Mouse (Mus musculus) layer of hippocampus, adult 8-10 months (tissue): ENCODE measurements at regions not wholly inside any gene's neighbourhood (a gene's known extent, or its start where the extent isn't known, plus 50 kb on each side); places are given as distances from the start of the nearest gene placed in this dataset.
A peak's percentile ranks its signal among the peaks of the same experiment; 100 is the strongest.

Source experiments
- DNase-seq, 2 experiments: peaks; one replicate each; pipeline ENCODE4 v3.0.0; 2022; ENCODE audit warnings: low spot score in 2 of 2

DNA sequence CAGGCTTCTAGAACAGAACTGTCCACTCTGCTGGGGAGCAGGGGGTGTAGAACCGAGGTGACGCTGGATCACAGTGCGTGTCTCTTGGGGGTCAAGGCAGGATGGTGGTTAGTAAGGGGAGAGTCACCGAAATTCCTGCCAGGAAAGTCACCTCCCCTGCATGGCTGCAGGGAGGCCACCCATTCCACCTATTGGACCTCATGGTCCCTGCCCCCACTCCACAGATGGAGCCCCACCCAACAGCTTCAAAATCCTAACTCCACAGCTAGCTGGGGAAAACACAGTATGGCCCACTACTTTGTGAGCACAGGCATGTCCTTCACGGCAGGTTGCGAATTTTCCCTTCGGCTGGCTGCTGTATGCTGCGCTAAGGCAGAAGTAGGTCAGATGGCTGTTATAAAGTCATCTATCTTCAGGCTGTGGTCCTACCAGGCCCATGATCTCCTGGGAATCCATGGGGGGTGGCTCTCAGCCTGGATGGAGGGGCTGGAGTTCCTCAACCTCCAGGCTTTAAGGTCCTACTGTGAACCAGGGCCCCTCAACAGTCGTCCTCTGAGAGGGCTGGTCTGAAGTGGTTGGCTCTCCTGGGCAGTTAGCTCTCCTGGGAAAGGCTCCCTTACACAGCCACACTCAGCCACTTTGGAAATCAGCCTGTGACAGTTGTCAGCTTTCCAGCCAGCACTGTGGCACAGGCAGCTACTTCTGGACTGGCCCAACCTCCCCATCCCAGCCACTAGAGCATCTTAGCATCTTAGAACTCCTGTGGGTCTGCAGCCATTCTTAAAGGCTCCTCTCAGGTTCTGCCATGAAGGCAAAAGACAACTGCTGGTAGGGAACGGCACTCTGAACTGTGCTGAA is 124.0 kb upstream of the Klf14 start:
- DNase-seq = no peak

DNA sequence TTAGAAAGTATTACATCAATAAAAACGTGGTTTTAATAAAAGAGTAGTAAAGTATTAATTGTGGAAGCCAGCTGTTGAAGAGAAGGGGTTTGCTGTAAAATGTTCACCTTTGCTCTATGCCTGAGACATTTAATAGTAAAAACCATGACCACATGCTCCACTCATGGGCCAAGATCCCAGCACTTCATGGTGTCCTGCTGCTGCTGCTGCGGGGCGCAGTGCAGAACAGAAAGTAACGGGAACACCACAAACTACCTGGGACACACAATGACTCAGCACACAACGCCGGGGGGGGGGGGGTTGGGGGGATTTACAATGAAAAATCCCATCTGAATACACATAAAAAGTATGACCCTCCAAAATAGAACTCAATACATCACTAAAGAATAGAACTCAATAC is 124.8 kb upstream of the Klf14 start:
- DNase-seq = no peak

DNA sequence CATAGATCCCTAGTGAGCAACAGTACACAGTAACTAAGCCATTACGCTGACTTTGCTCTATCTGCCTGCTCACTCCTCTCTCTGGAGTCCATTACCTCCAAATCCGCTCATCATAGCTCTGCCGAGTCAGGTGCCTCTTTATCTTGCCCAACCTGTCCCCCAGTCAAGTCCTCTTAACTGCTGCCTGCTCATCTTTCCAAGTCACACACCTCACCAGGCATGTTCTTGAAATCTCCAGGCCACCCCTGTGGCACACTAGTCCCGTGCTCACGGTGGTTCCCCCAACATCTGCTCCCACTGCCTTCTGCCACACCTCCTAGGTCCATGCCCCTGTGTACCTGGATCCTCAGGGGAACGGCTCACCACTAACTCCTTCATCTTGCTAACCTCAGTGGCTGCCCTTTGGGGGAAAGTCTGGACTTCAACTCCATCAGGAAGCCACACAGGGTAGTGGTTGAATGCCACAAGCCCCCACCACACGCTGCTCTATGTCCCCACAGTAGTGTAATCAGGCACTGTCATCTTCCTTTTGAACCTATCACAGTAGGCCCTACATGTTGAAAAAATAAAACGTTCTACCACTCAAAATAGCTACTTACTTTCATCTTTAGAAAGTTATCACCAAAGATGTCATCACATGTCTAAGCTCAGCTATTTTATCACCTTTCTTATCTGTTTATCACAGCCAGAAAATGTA is 126.3 kb upstream of the Klf14 start:
- DNase-seq = no peak

DNA sequence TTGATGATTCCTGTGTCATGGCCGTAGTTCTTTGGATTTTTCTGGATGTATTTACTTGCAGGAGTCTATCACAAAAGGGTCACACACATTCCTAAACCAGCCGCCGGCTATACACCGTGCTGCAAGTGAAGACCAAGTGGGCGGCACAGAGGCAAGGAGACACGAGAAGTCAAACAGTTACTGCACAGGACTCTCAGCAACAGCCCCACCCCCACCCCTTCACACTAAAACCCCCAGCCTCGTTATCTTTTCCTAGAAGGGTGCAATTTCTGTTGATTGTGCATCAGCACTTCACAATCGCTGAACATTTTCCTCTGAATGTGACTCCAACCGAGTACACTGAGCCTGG is 126.9 kb upstream of the Klf14 start:
- DNase-seq = no peak

DNA sequence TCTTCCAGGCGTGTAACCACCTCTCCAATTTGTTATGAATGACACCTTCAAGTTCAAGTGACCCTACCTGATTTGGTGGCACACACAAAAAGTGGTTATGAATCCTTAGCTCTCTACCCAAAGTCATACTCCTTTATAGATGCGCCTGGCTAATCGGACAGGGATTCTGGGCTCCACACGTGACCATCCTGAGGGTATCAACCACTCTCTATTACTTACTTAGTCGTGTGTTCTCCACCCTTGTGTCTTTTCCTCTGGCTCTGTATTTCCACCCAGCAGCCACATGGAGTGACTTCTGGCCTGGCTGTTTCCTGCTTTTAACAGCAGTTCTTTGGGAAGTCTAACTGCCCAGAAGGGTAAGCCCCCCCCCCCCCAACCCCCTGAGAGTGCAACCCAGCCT is 127.4 kb upstream of the Klf14 start:
- DNase-seq = no peak

DNA sequence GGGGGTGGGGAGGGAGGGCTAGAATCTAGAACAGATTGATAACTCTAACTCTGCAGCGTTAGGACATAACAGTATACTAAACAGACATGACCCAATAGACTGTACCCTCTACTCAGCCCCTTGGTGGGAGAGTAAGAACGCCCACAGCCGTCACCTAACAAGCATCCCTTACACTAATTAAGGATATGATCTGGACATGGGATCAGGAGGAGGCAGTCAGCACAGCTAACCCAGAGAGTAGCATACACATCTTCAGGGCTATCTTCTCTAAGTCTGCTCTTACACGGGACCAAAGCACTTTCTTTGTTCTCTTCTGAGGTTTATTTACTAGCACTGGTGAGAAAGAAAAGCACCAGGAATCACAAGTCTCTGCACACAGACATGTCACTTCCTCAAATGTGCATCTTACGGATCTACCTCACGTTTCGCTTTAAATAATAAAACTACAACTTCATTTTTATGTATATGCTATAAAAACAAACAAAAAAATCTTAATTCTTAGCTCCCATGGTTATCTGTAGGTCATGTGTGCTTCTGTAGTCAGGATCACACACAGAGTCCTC is 128.0 kb upstream of the Klf14 start:
- DNase-seq = no peak

DNA sequence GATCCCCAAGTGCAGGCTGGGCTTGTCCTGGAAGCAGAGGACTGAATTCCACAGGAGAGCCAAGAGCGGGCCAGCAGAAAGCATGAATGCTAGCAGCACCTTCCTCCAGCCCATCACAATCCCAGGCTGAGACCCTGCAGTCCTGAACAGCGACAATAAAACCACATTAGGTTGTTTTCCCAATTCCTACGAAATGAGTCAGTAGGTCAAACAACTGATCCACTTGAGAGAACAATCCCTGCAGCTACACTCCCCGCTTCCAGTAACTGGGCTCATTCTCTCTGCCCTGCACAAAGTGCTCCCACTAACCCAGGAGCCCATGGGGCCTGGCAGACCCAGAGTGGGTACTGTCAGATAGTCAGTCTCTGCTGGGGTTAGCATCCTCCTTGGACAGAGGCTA is 128.6 kb upstream of the Klf14 start:
- no peak for DNase-seq

DNA sequence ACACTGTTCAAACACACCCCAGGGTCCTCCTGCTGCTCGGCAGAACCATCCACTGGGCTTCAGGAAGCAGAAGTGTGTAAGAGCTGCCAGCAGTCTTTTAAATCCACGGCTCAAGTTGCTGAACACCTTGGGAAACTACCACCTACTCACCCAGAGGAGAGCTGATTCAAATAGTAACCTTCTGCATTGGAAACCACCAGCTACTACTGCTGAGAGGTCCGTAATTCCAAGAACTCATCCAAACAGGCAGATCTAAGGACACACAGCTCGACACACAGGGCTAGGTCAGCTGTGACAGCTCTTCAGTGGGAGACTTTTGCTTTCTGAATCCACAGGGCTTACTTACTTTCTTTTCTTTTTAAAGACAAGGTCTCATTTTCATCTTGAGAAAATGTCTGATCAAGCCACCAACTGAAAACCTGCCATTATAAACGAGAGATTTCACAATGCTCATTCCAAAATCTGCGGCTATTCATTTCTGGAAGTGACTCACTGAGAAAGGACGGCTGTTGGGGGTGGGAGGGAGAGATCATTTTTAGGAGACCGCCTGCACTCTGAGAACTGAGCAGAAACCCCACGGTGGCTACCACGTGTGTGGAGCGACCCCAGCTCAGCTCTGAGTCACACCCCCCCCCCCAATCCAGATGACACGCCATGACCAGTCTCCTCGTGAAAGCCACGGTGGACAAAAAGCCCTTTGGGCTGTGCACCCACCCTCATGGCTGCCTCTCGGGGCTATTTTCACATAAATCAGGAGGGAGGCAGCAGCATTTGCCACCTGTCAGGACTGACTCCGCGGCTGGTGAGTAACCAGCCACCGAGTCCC is 129.5 kb upstream of the Klf14 start:
- DNase-seq = no peak

DNA sequence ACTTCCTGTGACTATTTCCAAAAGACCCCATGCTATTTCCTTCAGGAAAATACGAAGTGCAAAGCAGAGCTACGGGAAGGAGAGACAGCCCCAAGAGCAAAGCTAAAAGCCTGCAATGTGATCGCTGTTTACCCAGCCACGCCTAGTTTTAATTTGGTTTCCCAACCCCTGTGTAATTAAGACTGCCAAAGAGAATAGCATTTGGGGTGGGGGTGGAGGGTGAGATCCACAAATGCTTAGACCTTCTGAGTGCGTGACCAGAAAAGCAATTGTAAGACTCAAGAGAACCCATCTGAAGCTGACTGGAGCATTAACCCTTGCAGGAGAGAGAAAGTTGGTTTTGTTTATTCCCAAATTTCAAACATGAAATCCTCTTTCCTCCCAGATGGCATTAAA is 130.1 kb upstream of the Klf14 start:
- no peak for DNase-seq

DNA sequence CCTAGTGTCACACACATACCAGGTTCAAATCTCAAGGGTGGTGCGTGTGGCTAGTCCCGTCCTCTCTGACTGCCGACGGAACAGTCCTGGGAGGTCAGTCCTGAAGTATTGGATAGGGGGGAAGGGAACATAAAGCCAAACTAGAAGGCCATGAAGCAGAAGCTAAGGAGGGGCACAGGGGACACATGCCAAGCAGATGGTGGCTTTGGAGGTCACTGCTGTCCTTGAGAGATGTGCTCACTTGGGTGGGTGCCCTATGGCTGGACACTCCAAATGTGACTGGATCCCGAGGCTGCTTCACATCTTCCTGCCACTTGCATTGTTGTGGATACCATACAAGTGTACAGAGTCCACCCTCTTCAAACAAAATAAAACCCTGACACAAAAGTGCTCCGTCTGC is 131.4 kb upstream of the Klf14 start:
- no peak for DNase-seq

DNA sequence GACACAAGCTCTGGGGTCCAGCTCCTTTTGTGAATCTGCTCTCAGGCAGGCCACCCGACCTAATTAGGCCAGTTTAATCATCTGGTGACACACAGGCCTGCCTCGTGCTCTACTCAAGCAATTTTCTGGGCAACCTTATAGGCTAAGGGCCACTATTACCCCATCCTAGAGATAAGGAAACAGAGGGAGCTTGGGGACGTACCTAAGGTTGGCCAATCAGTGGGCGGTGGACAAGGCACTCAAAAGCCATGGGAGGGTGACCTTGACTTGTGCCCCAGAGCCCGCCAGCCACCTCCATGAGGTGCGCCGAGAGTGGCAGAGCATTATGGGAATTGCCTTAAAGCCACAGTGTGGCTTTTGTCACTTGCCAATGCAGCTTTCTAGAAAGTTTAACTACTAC is 131.9 kb upstream of the Klf14 start:
- DNase-seq = no peak

DNA sequence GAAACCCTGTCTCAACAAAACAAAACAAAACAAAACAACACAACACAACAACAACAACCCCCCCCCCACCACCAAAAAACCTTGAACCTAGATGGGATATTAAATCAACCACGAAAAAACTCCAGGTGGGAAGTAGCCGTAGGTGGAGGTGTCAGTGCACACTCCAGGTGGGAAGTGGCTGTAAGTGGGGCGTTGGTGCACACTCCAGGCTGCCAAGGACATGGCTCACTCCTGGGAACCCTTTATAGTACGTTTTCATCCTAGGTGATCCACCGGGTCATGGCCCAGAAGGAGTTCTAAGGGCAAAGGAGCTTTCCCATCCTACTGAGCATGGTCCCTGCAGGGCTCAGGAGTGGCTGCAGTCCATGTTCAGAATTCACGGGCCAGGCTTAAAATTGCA is 133.4 kb upstream of the Klf14 start:
- DNase-seq = no peak

DNA sequence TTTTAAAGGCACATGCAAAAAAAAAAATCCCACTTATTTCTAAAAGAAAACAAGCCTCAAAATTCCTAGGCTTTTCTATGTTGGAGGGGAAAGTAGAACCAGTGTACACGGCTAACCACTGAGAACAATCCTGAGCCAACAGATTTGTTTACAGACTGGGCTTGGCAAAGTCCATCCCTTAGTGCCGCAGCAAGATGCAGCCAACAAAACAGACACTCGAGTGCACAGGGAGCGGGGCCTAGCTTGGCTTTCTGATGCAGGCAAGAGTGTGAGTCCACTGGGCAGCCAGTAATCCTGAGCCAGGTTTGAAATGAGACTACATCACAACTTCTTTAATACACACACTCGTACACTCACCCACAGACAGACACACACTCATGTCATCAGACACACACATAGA is 133.9 kb upstream of the Klf14 start:
- DNase-seq = no peak

DNA sequence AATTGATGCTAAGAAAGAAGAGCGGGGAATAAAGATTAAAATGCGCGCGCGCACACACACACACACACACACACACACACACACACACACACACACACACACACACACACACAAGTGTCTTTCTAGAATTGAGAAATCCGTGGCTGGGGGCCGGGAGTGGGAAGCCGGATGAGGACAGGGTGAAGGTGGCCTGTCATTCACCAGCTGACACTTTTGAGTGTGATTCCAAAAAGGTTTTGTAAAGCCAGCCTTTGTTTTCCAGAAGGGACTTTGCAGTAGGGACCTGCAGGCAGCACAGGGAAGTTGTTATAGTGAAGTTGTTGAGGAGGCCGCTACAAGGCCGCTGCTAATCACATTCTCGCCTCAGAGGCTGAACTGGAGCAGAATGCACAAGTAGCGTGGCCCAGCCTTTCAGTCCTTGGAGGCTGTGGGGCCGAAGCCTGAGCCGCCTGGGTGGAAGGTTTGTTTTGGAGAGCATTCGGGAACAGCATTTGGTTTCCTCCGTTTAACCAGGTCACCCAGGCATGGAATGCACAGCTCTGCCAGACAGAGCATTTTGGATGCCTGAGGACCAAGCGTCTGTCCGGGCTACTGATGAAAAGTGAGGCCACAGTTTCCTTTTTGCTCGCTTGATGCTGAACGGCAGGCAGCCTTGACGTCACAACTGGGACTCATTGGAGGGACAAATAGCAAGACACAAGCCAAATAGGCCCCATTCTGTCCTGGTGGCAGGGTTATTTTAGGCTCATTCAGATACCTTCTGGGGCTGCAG is 137.3 kb upstream of the Klf14 start:
- DNase-seq = peak in 1 of 2 experiments; percentile 64

DNA sequence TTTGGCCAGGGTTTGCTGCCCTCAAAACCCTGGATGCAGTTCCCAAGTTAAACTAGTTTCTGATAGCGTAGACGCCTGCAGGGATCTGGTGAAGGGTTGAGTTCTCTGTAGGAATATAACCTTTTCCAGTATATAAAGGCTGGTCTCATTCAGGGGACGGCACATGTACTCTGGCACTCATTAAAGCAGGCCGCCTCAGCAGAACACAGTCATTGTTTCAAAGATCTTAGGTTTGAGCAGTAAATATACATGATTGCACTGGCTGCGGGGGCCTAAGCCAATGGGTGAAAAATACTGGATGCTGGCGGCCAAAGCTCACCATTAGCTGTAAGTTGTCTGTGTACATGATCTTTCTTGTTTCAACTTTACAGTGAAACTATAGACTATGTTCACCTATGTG is 137.9 kb upstream of the Klf14 start:
- DNase-seq = no peak

DNA sequence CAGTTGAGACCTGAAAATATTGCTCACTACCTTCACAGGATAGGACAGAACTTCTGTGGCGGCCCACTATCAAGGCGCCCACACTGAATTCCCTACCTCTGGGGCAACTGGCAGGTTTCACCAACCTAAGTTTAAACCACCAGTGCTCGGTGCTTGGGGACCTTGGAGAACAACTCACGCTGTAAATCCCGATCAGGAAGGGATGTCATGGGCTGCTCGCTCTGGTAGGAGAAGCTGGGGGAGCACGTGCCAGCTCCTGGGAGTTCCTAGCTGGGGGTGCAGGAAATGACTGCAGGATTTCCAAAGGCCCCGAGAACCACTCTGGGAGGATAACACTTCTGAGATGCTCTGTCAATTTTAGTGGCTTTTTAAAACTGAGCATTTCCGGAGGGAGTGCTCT is 138.4 kb upstream of the Klf14 start:
- DNase-seq = no peak

DNA sequence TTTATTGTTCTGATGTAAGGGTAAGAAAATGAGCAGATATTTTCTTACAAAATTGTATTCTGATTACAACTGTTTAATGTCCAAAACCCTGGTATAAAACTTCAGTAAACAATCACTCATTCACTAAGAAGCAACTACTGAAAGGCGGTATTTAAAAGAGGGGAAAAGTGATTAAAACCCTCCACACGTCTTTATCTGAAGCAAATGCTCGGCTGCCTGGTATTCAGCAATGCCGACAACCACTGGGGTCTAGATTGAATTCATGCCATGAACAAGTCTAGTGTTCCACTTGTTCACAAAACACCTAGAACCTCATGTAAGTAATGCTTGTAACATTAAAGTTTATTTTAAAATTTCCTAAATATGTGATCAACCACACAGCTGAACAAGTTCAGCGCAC is 139.2 kb upstream of the Klf14 start:
- DNase-seq = no peak

DNA sequence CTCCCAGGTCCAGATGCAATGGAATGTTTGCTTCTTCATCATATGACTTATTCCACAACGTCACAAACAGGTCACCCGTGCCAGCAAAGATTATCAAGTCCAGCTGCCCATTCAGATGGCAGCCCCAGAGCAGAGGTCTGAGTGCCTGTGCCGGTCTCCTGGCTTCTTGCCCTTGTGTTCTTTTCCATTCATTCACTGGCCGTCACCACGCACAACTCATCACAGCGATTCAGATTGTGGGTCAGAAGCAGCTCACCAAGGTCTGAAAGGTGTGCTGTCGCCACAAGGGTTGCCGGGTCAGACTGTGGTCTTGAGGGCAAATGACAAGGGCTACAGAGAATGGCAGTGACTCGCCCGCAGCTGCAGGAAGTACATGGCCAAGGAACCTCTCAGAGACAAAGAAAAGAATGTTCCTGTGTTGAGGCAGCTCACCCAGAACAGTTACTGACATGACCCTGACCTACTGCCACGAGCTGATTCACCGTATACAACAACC is 141.3 kb upstream of the Klf14 start:
- no peak for DNase-seq

DNA sequence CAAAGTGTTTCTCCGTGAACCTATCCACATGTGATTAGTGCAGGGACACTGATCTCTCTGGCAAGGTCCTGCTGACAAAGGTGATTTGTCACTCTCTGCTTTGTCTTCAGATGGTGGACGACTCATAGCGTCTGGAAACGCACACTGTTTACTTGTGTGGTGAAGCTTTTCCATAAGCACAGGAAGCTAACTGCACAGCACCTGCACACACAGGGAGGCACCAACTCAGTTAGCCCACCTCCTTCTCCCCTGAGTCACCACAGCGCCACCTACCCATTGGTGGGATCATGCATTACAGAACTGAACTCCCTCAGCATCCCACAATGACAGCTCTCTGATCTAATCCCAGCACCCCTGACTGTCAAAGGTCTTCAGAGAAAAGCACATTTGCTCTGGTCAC is 141.9 kb upstream of the Klf14 start:
- no peak for DNase-seq

DNA sequence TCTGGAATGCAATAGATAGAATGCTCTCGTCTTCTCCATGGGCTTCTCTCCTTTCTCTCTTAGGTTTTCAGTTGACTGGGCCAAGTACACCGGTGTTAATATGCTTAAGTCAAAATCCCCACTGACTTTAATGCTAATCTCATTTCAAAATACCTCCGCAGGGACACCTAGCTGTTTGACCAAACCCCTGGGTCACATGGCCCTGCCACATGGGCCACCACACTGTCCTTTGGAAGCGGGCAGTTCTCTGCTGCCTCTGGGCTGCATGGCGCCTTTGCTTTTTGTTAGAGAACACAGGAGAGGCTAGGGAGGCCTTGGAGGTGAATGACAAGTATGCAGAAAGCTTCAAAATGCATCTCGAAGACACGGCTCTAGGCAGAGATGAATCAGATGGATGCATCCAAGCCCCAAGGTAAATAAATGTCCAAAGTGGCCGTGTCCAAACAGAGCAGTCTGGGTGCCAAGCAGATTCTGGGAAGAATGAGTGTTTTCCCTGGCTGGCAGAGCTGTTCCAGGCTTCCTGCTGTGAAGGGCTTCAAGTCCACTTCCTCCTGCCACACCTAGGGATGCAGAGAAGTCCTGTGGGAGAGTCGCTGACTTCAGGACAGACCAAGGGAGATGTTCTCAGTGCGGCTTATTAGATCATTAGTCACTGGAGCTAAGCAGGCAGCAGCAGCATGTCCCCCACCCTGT is 147.4 kb upstream of the Klf14 start:
- DNase-seq = no peak
